Mouse (Mus musculus) testis, adult 2 months (tissue): ENCODE data around the gene Pdzrn4. TPM values are rescaled to one million over a fixed set of nuclear protein-coding genes. Genes with fewer than 3 reads are reported as not detected.
A peak's percentile ranks its signal among the peaks of the same experiment; 100 is the strongest.

Experiments used
- H3K27ac ChIP-seq: fragments of 200-500 bp; 2 replicates; pipeline ENCODE4 v1.5.1; 2012; ENCODE audit warnings: low read depth, low read length; ENCODE audit not compliant: control insufficient read depth, insufficient read depth
- H3K27me3 ChIP-seq: fragments of 200-500 bp; 2 replicates; pipeline ENCODE4 v1.6.1; 2012; ENCODE audit warnings: mild to moderate bottlenecking, low read length, moderate library complexity; ENCODE audit not compliant: control insufficient read depth, insufficient read depth
- H3K36me3 ChIP-seq: fragments of 200-500 bp; 2 replicates; pipeline ENCODE4 v1.6.1; 2012; ENCODE audit warnings: mild to moderate bottlenecking, low read length; ENCODE audit not compliant: control insufficient read depth, insufficient read depth
- H3K4me1 ChIP-seq: fragments of 200-500 bp; 2 replicates; pipeline ENCODE4 v1.6.1; 2012; ENCODE audit warnings: low read length; ENCODE audit not compliant: control insufficient read depth, insufficient read depth
- H3K4me3 ChIP-seq: fragments of 200-500 bp; 2 replicates; pipeline ENCODE4 v1.5.1; 2012; ENCODE audit warnings: low read depth, mild to moderate bottlenecking, low read length, moderate library complexity, mixed read lengths; ENCODE audit not compliant: control insufficient read depth
- CTCF ChIP-seq: fragments of 200-500 bp; IDR thresholded peaks from 2 replicates; pipeline ENCODE4 v1.5.1; 2012; ENCODE audit warnings: low read depth, mild to moderate bottlenecking, inconsistent platforms, low read length, moderate library complexity; ENCODE audit not compliant: control insufficient read depth, insufficient read depth, insufficient replicate concordance
- POLR2A ChIP-seq: fragments of 200-500 bp; IDR thresholded peaks from 2 replicates; pipeline ENCODE4 v1.6.1; 2012; ENCODE audit warnings: low read depth, mild to moderate bottlenecking, inconsistent platforms, low read length, moderate library complexity; ENCODE audit not compliant: control insufficient read depth
- polyA plus RNA-seq: library from polyadenylated mRNA; depleted of rRNA; stranded (reverse); fragments of >200 nt; gene quantifications from 2 replicates; pipeline ENCODE4 v1.2.3, GENCODE M21; 2012

Pdzrn4 gene
- polyA plus RNA-seq, 1 experiment: 6.3 TPM

DNA sequence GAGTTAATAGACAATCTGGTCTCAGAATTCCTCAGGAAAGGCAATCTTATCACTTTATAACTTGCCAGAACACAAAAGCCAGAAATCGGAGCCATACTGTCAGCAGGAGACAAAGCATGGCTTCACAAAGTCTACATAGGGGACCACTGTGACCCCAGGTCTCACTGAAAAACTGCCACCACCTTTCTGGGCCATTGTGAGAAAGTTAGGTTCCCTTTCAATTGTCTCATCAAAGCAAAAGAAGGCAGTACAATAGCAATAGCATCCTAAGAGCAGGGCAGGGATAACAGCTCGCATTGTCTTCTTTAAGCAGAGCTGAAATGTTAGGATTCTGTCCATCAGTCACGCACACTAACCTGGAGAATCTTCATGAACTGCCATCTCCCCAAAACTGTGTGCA, 216.5 kb downstream of the Pdzrn4 start:
- no peak overlapping the region for H3K27ac ChIP-seq
- H3K4me3 ChIP-seq: no peak overlapping the region

GRCm38 (mm10) chr15:92621731-92622234, 225.1 kb downstream of the Pdzrn4 start:
- Histone ChIP-seq H3K27ac (no peak overlapping the region), H3K36me3 (no peaks in the 10 kb centered on the region), H3K27me3 (no peaks in the 10 kb centered on the region), H3K4me3 (no peak overlapping the region), H3K4me1 (no peaks in the 10 kb centered on the region)
- TF ChIP-seq POLR2A (no peak), CTCF (no peak)

More for the DNA sequence above, 216.5 kb downstream of the Pdzrn4 start:
- no peaks in the 10 kb centered on the region for H3K4me1 ChIP-seq
- TF ChIP-seq POLR2A (no peak), CTCF (no peak)
- no peaks in the 10 kb centered on the region for H3K36me3 ChIP-seq
- no peaks in the 10 kb centered on the region for H3K27me3 ChIP-seq

DNA sequence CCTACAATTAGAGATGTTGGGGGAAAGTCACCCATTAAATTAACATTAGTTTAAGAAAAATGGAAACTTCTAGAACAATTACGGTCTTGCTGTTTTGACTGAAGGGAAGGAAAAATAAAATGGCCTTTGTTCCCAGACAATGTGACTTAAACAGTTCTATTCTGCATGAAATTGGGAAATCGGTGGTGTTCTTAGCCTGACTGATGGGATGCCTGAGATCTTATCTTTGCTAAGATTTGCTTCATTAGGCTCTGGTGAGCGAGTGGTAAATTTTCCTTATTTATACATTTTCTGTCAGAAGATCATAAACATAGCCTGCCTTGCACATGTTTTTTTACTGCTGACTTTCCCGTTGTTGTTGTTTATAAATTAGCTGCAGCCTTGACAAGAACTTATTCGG, 225.6 kb downstream of the Pdzrn4 start:
- H3K27me3 ChIP-seq: no peaks in the 10 kb centered on the region
- H3K4me3 ChIP-seq: no peak overlapping the region
- TF ChIP-seq CTCF (no peak), POLR2A (no peak)
- no peaks in the 10 kb centered on the region for H3K4me1 ChIP-seq
- no peak overlapping the region for H3K27ac ChIP-seq
- no peaks in the 10 kb centered on the region for H3K36me3 ChIP-seq

DNA sequence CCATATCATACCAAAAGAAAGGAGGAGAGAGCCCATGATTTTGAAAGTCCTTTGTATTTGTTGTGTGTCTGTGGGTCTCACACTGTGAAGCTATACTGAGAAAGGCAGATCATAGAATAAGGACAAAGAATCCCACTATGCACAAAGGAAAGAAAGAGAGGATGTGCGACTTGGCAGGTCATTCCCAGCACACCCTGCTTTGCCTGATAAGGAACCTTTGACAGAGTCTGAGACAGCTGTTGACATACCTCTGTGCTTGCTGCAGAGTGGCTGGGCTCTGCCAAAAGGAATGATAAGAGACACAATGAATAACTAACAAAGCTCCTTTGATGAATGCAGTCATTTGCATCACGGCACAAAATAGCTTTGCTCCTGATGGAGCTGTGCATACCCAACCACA, 232.5 kb downstream of the Pdzrn4 start:
- H3K4me3 ChIP-seq: no peak overlapping the region
- H3K27me3 ChIP-seq: no peaks in the 10 kb centered on the region
- no peaks in the 10 kb centered on the region; the same call in 1 of the 2 replicates for H3K4me1 ChIP-seq
- no peak overlapping the region for H3K27ac ChIP-seq
- TF ChIP-seq POLR2A: no peak
- no peak for TF ChIP-seq CTCF
- no peaks in the 10 kb centered on the region for H3K36me3 ChIP-seq

DNA sequence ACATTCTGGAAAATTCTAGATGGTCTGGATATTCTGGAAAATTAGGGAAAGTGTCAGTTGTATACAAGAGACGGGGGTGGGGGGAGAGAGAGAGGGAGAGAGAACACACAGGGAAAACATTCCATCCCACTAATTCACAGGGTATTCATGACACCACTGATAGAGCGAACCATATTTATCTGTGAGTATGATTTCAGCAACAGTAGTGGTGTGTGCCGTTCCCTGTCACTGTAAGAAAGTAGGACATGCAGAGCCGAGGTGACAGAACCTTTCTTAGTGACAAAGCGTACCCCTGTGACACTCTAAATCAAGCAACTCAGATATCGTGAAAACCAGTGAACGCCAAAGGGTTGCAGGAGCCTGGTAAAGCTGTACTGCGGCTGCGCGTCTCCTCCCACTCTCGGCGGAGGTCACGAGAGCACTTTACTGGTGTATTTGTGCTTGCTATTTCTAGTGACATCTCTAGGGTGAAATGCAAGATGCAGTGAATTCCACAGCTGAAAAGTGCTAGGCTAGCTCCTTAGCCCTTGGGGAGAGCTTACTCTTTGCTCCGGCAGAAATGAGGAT, 237.4 kb downstream of the Pdzrn4 start:
- Histone ChIP-seq H3K4me1 (no peaks in the 10 kb centered on the region; the same call in 1 of the 2 replicates), H3K27me3 (no peaks in the 10 kb centered on the region), H3K27ac (no peak overlapping the region), H3K4me3 (peak overlapping the region; percentile 46), H3K36me3 (no peaks in the 10 kb centered on the region)
- no peak for TF ChIP-seq CTCF
- no peak for TF ChIP-seq POLR2A

- H3K27me3 ChIP-seq: no peaks in the 10 kb centered on the region
- no peaks in the 10 kb centered on the region for H3K36me3 ChIP-seq
- no peaks in the 10 kb centered on the region for H3K4me1 ChIP-seq
- TF ChIP-seq POLR2A (no peak), CTCF (no peak)
- H3K27ac ChIP-seq: no peak overlapping the region
- no peak overlapping the region for H3K4me3 ChIP-seq
These were observed 243.8 kb downstream of the Pdzrn4 start for GRCm38 (mm10) chr15:92640212-92641082.

- Histone ChIP-seq H3K36me3 (no peaks in the 10 kb centered on the region), H3K27ac (no peak overlapping the region), H3K4me1 (no peaks in the 10 kb centered on the region), H3K4me3 (no peak overlapping the region), H3K27me3 (no peaks in the 10 kb centered on the region)
- TF ChIP-seq CTCF (no peak), POLR2A (no peak)
These were observed 274.8 kb downstream of the Pdzrn4 start for GRCm38 (mm10) chr15:92671279-92672051.
